9 mouse cellular contexts compared by ENCODE assay signal in the genomic region with DNA sequence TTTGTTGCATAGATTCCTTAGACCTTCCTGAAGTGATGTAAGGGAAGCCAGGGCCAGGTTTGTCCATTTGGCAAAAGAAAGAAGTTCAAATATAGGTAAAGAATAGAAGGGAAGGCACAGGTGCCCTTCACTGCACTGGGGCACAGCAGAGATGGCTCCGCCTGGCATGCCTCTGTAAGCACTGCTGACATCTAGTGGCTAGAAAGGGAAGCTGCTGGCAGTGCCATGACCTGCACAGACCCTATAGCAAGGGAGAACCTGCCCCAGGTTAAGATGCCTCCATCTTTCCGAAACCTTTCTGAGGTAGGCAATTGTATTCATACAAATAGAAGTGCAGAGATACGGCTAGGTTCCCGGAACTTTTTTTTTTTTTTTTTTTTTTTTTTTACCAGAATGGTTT. TPM values are rescaled to one million over a fixed set of nuclear protein-coding genes. Genes with fewer than 3 reads are reported as not detected.
A peak's percentile ranks its signal among the peaks of the same experiment; 100 is the strongest.
DNase-seq lines count a peak whose midpoint lies in the region; ATAC-seq and TF ChIP-seq lines count a peak whose summit lies in the region.
"Had no signal": no experiment of that assay in that cellular context is flagged by ENCODE, and none has a peak within 500 bp of the region (broad histone marks: within the 10 kb centered on the region; RNA-seq: fewer than 3 reads in every experiment).

No protein-coding gene starts in this region.

- 79% methylated on average over 4 of the region's 4 CpGs for WGBS in embryonic facial prominence, embryonic 14.5 days
- 83% methylated on average over 4 of the region's 4 CpGs for WGBS in intestine, postnatal 0 days
- WGBS in liver, embryonic 13.5 days (ENCODE audit: insufficient replicate concordance) = 73% methylated on average over 4 of the region's 4 CpGs

- no peak overlapping the region for H3K4me3 ChIP-seq in embryonic facial prominence, embryonic 14.5 days (ENCODE audit: low read depth, low read length)
- no peak overlapping the region for H3K4me3 ChIP-seq in intestine, postnatal 0 days (ENCODE audit: low read depth, low read length)
- H3K4me3 ChIP-seq in liver, embryonic 13.5 days (replicated peaks) = no peak overlapping the region
- H3K4me3 ChIP-seq: stomach, embryonic 15.5 days had no signal

- no peak overlapping the region for H3K4me2 ChIP-seq in embryonic facial prominence, embryonic 14.5 days (ENCODE audit: low read depth, low read length)
- H3K4me2 ChIP-seq in intestine, postnatal 0 days (replicated peaks; ENCODE audit: low read depth) = no peak overlapping the region
- no peak overlapping the region for H3K4me2 ChIP-seq in liver, embryonic 13.5 days
- H3K4me2 ChIP-seq: stomach, embryonic 15.5 days had no signal

- no peaks in the 10 kb centered on the region for H3K9me3 ChIP-seq in embryonic facial prominence, embryonic 14.5 days (ENCODE audit: control insufficient read depth, low read length)
- H3K9me3 ChIP-seq in intestine, postnatal 0 days (ENCODE audit: control insufficient read depth) = no peaks in the 10 kb centered on the region
- H3K9me3 ChIP-seq in liver, embryonic 13.5 days (replicated peaks) = no peaks in the 10 kb centered on the region
- H3K9me3 ChIP-seq: stomach, embryonic 15.5 days had no signal

- peaks cover 33% of the 10 kb centered on the region for H3K36me3 ChIP-seq in embryonic facial prominence, embryonic 14.5 days (ENCODE audit: control insufficient read depth, insufficient read depth, low read length)
- H3K36me3 ChIP-seq in intestine, postnatal 0 days (ENCODE audit: control insufficient read depth, insufficient read depth) = peaks cover 22% of the 10 kb centered on the region
- H3K36me3 ChIP-seq in liver, embryonic 13.5 days = peaks cover 37% of the 10 kb centered on the region

- H3K27me3 ChIP-seq in embryonic facial prominence, embryonic 14.5 days (replicated peaks; ENCODE audit: control insufficient read depth, insufficient read depth, low read length) = no peaks in the 10 kb centered on the region
- no peaks in the 10 kb centered on the region for H3K27me3 ChIP-seq in intestine, postnatal 0 days (replicated peaks; ENCODE audit: control insufficient read depth, insufficient read depth, low read length)
- no peaks in the 10 kb centered on the region for H3K27me3 ChIP-seq in liver, embryonic 13.5 days
- H3K27me3 ChIP-seq: stomach, embryonic 15.5 days had no signal

- peak; percentile 92 for TF ChIP-seq CTCF in intestine, postnatal 0 days (IDR thresholded peaks at IDR 0.05; ENCODE audit: low read depth)

- no peaks in the 10 kb centered on the region for H3K4me1 ChIP-seq in embryonic facial prominence, embryonic 14.5 days (ENCODE audit: control insufficient read depth, insufficient read depth, low read length)
- no peaks in the 10 kb centered on the region for H3K4me1 ChIP-seq in intestine, postnatal 0 days (replicated peaks; ENCODE audit: control insufficient read depth, insufficient read depth, low read length)
- peaks cover 17% of the 10 kb centered on the region for H3K4me1 ChIP-seq in liver, embryonic 13.5 days (replicated peaks)
- H3K4me1 ChIP-seq: stomach, embryonic 15.5 days had no signal

- H3K9ac ChIP-seq in embryonic facial prominence, embryonic 14.5 days (ENCODE audit: low read depth, low read length) = no peak overlapping the region
- H3K9ac ChIP-seq in intestine, postnatal 0 days (ENCODE audit: low read depth, low read length) = no peak overlapping the region
- H3K9ac ChIP-seq in liver, embryonic 13.5 days = no peak overlapping the region
- H3K9ac ChIP-seq: stomach, embryonic 15.5 days had no signal

- peak; percentile 21 to 23 for DNase-seq in urinary bladder, adult 18-20 months (ENCODE audit: low spot score in 2 of 2)
- no peak for DNase-seq in urinary bladder, postnatal 10 days (ENCODE audit: low spot score)
- peak; percentile 77 for DNase-seq in adrenal gland, postnatal 14 days
- peak; percentile 35 for DNase-seq in embryonic facial prominence, embryonic 14.5 days (ENCODE audit: low spot score)
- peak; percentile 23 for DNase-seq in liver, embryonic 13.5 days
- peak; percentile 35 to 39 for DNase-seq in urinary bladder, postnatal 36 days (ENCODE audit: low spot score in 2 of 2)

- peak; percentile 67; the same call in 1 of the 2 replicates for ATAC-seq in embryonic facial prominence, embryonic 14.5 days (ENCODE audit: low read depth)
- ATAC-seq in intestine, postnatal 0 days = peak; percentile 83
- ATAC-seq in liver, embryonic 13.5 days (ENCODE audit: low read depth) = peak; percentile 80
- ATAC-seq in neutrophil, adult 5-6 weeks (ENCODE audit: extremely low read depth, insufficient number of reproducible peaks, low FRiP score, poor library complexity, severe bottlenecking) = peak; percentile 93

- no peak overlapping the region for H3K27ac ChIP-seq in embryonic facial prominence, embryonic 14.5 days (replicated peaks; ENCODE audit: low read depth, low read length)
- H3K27ac ChIP-seq in intestine, postnatal 0 days (ENCODE audit: low read depth, low read length) = no peak overlapping the region
- H3K27ac ChIP-seq in liver, embryonic 13.5 days = no peak overlapping the region
- H3K27ac ChIP-seq: stomach, embryonic 15.5 days had no signal

RNA-seq across cellular contexts. Expression of a gene that starts 27.9 kb away (rescaled TPM):
- 5.6 and 12.8 TPM in 2 replicates for total RNA-seq in adrenal gland, postnatal 14 days (2021)
- 7.3 and 7.7 TPM in 2 replicates for polyA plus RNA-seq in embryonic facial prominence, embryonic 14.5 days (2014; fragmentation: Nextera tagmentation; extraction: Ambion mirVana)
- polyA plus RNA-seq in intestine, postnatal 0 days (2015; fragmentation: Nextera tagmentation; extraction: Ambion mirVana) = 2.3 and 3.4 TPM in 2 replicates
- 26.1 and 27.0 TPM in 2 replicates for polyA plus RNA-seq in liver, embryonic 13.5 days (2015; fragmentation: Nextera tagmentation; extraction: Ambion mirVana)
- total RNA-seq in neutrophil, adult 5-6 weeks (2017) = 106 and 107 TPM in 2 replicates

RNA-seq across cellular contexts. Expression of a gene that starts 45.3 kb away (rescaled TPM):
- total RNA-seq in adrenal gland, postnatal 14 days (2021) = 32.0 and 32.5 TPM in 2 replicates
- polyA plus RNA-seq in embryonic facial prominence, embryonic 14.5 days (2014; fragmentation: Nextera tagmentation; extraction: Ambion mirVana) = 10.0 and 12.0 TPM in 2 replicates
- 5.9 and 6.1 TPM in 2 replicates for polyA plus RNA-seq in intestine, postnatal 0 days (2015; fragmentation: Nextera tagmentation; extraction: Ambion mirVana)
- 4.0 and 4.3 TPM in 2 replicates for polyA plus RNA-seq in liver, embryonic 13.5 days (2015; fragmentation: Nextera tagmentation; extraction: Ambion mirVana)
- total RNA-seq in neutrophil, adult 5-6 weeks (2017) = 61.9 and 66.9 TPM in 2 replicates
